Mouse (Mus musculus) heart, embryonic 16.5 days (tissue): ENCODE measurements at regions not wholly inside any gene's neighbourhood (a gene's known extent, or its start where the extent isn't known, plus 50 kb on each side); places are given as distances from the start of the nearest gene placed in this dataset.
"Not testable (repeated sequence)": the region's sequence is repeated elsewhere in the genome, so short reads cannot be mapped to it uniquely, and the experiment has no call there.

ENCODE experiments used
- ATAC-seq: fragments of 200-750 bp; cut with Nextera tagmentation; replicated peaks from 2 replicates; pipeline ENCODE4 v1.8.0; 2017; ENCODE audit warnings: moderate number of reproducible peaks; ENCODE audit not compliant: insufficient read depth, low FRiP score; ENCODE audit errors: extremely low read depth
- H3K27ac ChIP-seq: fragments of 300-500 bp; sonication (generic); 2 replicates; pipeline ENCODE4 v1.5.1; 2014; ENCODE audit warnings: mild to moderate bottlenecking, low read length, control low read depth, moderate library complexity
- H3K27me3 ChIP-seq: fragments of 300-500 bp; sonication (generic); 2 replicates; pipeline ENCODE4 v1.6.1; 2014; ENCODE audit warnings: low read length, mixed read lengths; ENCODE audit not compliant: control insufficient read depth, insufficient read depth
- H3K36me3 ChIP-seq: fragments of 300-500 bp; sonication (generic); 2 replicates; pipeline ENCODE4 v1.6.1; 2014; ENCODE audit not compliant: control insufficient read depth, insufficient read depth
- H3K4me1 ChIP-seq: fragments of 300-500 bp; sonication (generic); 2 replicates; pipeline ENCODE4 v1.6.1; 2014; ENCODE audit warnings: low read length, mixed read lengths; ENCODE audit not compliant: control insufficient read depth, insufficient read depth
- H3K4me2 ChIP-seq: fragments of 300-500 bp; sonication (generic); 2 replicates; pipeline ENCODE4 v1.6.1; 2014; ENCODE audit warnings: low read depth, mild to moderate bottlenecking, control low read depth, low read length
- H3K4me3 ChIP-seq: fragments of 300-500 bp; sonication (generic); 2 replicates; pipeline ENCODE4 v1.5.1; 2014; ENCODE audit warnings: mild to moderate bottlenecking, control low read depth, low read length
- H3K9ac ChIP-seq: fragments of 300-500 bp; sonication (generic); 2 replicates; pipeline ENCODE4 v1.6.1; 2014; ENCODE audit warnings: low read length, control low read depth
- H3K9me3 ChIP-seq: fragments of 300-500 bp; sonication (generic); replicated peaks from 2 replicates; pipeline ENCODE4 v1.6.1; 2016; ENCODE audit warnings: low read length; ENCODE audit not compliant: control insufficient read depth
- WGBS: fragments of 180-500 bp; shearing (Covaris S2); extraction: QIAGEN DNeasy Blood & Tissue Kit; methylation state at CpG from one replicate; pipeline ENCODE4 v1.1.7; 2014; 5-methylcytosine and 5-hydroxymethylcytosine counted together

- H3K4me2 ChIP-seq = no peak overlapping the region
These were observed 584.8 kb upstream of the Pfkp start for GRCm38 (mm10) chr13:7233399-7233798.

GRCm38 (mm10) chr13:7206626-7207211, 558.1 kb upstream of the Pfkp start:
- H3K27me3 ChIP-seq = no peaks in the 10 kb centered on the region
- 80% methylated on average over 5 of the region's 5 CpGs for WGBS
- H3K4me1 ChIP-seq = no peaks in the 10 kb centered on the region
- H3K9ac ChIP-seq = no peak overlapping the region
- ATAC-seq = no peak
- no peak overlapping the region for H3K27ac ChIP-seq
- H3K4me2 ChIP-seq = no peak overlapping the region
- no peaks in the 10 kb centered on the region for H3K9me3 ChIP-seq
- H3K4me3 ChIP-seq = no peak overlapping the region
- no peaks in the 10 kb centered on the region for H3K36me3 ChIP-seq

More at GRCm38 (mm10) chr13:7233399-7233798, 584.8 kb upstream of the Pfkp start:
- whole genome bisulfite sequencing = 26% methylated on average over 2 of the region's 2 CpGs
- Histone ChIP-seq H3K4me1 (no peaks in the 10 kb centered on the region), H3K9me3 (no peaks in the 10 kb centered on the region), H3K4me3 (no peak overlapping the region), H3K9ac (no peak overlapping the region), H3K27ac (no peak overlapping the region), H3K27me3 (no peaks in the 10 kb centered on the region), H3K36me3 (no peaks in the 10 kb centered on the region)
- no peak for ATAC-seq

- ATAC-seq = no peak
- Histone ChIP-seq H3K4me1 (no peaks in the 10 kb centered on the region), H3K4me2 (no peak overlapping the region), H3K36me3 (no peaks in the 10 kb centered on the region), H3K27ac (no peak overlapping the region), H3K27me3 (no peaks in the 10 kb centered on the region), H3K9me3 (no peaks in the 10 kb centered on the region), H3K4me3 (no peak overlapping the region), H3K9ac (no peak overlapping the region)
- 66% methylated on average over 6 of the region's 6 CpGs for WGBS
These were observed 547.4 kb upstream of the Pfkp start for GRCm38 (mm10) chr13:7195990-7196389.

- Histone ChIP-seq H3K36me3 (no peaks in the 10 kb centered on the region), H3K4me1 (no peaks in the 10 kb centered on the region), H3K4me2 (no peak overlapping the region), H3K9me3 (no peaks in the 10 kb centered on the region), H3K27ac (no peak overlapping the region), H3K4me3 (no peak overlapping the region), H3K9ac (no peak overlapping the region), H3K27me3 (no peaks in the 10 kb centered on the region)
- ATAC-seq = no peak
- WGBS = 64% methylated on average over 4 of the region's 4 CpGs
These were observed 533.7 kb upstream of the Pfkp start for GRCm38 (mm10) chr13:7182216-7182751.

- H3K4me3 ChIP-seq = no peak overlapping the region
- 67% methylated on average over 9 of the region's 9 CpGs for WGBS
- H3K9ac ChIP-seq = no peak overlapping the region
- no peaks in the 10 kb centered on the region for H3K27me3 ChIP-seq
- no peak overlapping the region for H3K27ac ChIP-seq
- no peak overlapping the region for H3K4me2 ChIP-seq
- ATAC-seq = no peak
- no peaks in the 10 kb centered on the region for H3K4me1 ChIP-seq
- H3K9me3 ChIP-seq = peaks cover 3% of the 10 kb centered on the region
- H3K36me3 ChIP-seq = no peaks in the 10 kb centered on the region
These were observed 527.1 kb upstream of the Pfkp start for GRCm38 (mm10) chr13:7175561-7176160.

- not testable (repeated sequence) for H3K4me3 ChIP-seq, H3K36me3 ChIP-seq, H3K27me3 ChIP-seq, H3K4me1 ChIP-seq, H3K9ac ChIP-seq, H3K4me2 ChIP-seq, ATAC-seq, H3K9me3 ChIP-seq, H3K27ac ChIP-seq
- WGBS = 83% methylated on average over 3 of the region's 3 CpGs
These were observed 521.5 kb upstream of the Pfkp start for GRCm38 (mm10) chr13:7170035-7170434.

- Histone ChIP-seq H3K9me3 (no peaks in the 10 kb centered on the region), H3K4me1 (no peaks in the 10 kb centered on the region), H3K27me3 (no peaks in the 10 kb centered on the region), H3K9ac (no peak overlapping the region), H3K27ac (no peak overlapping the region), H3K4me3 (no peak overlapping the region), H3K4me2 (no peak overlapping the region), H3K36me3 (no peaks in the 10 kb centered on the region)
- WGBS = 72% methylated on average over 4 of the region's 4 CpGs
- no peak for ATAC-seq
These were observed 497.8 kb upstream of the Pfkp start for GRCm38 (mm10) chr13:7146337-7146736.

GRCm38 (mm10) chr13:7110572-7110971, 462.0 kb upstream of the Pfkp start:
- H3K9me3 ChIP-seq = no peaks in the 10 kb centered on the region
- H3K36me3 ChIP-seq = no peaks in the 10 kb centered on the region
- no peak overlapping the region for H3K9ac ChIP-seq
- no peak overlapping the region for H3K4me3 ChIP-seq
- no peaks in the 10 kb centered on the region for H3K4me1 ChIP-seq
- no peaks in the 10 kb centered on the region for H3K27me3 ChIP-seq
- no peak overlapping the region for H3K4me2 ChIP-seq
- WGBS = 73% methylated on average over 4 of the region's 4 CpGs
- ATAC-seq = no peak
- H3K27ac ChIP-seq = no peak overlapping the region

- H3K27me3 ChIP-seq = no peaks in the 10 kb centered on the region
- no peak overlapping the region for H3K9ac ChIP-seq
- ATAC-seq = no peak
- no peaks in the 10 kb centered on the region for H3K9me3 ChIP-seq
- no peak overlapping the region for H3K4me2 ChIP-seq
- no peaks in the 10 kb centered on the region for H3K4me1 ChIP-seq
- H3K27ac ChIP-seq = no peak overlapping the region
- 65% methylated on average over 4 of the region's 4 CpGs for WGBS
- H3K4me3 ChIP-seq = no peak overlapping the region
- H3K36me3 ChIP-seq = no peaks in the 10 kb centered on the region
These were observed 454.7 kb upstream of the Pfkp start for GRCm38 (mm10) chr13:7103289-7103688.
